22 mouse cellular contexts compared by ENCODE assay signal in the genomic region with DNA sequence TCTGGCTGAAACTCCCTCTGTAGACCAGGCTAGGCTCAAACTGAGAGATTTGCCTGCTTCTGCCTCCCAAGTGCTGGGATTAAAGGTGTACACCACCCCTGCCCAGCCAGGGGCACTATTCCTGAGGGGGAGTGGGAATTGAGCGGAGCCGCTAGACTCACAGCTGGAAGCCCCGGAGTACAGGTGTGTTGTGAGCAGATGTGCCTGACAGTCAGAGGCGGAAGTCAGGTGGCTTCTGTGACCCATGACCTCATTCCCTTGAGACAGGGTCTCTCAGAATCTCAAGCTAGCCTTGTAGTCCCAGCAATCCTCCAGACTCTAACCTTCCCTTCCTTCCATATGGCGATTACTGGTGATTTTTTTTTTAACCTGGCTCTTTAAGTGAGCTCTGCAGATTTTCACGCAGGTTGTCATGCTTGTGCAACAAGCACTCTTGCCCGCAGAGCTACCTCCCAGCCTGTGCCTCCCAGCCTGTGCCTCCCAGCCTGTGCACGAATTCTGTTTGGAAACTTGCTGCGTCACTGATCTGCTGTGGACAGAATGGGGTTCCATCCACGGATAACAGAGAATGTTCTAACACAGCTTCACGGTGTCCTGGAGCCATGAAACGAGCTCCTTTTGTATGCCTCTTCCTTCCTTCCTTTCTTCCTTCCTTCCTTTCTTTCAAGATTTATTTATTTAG. TPM values are rescaled to one million over a fixed set of nuclear protein-coding genes. Genes with fewer than 3 reads are reported as not detected.
DNase-seq lines count a peak whose midpoint lies in the region; ATAC-seq lines count a peak whose summit lies in the region.
"Had no signal": no experiment of that assay in that cellular context is flagged by ENCODE, and none has a peak within 500 bp of the region (broad histone marks: within the 10 kb centered on the region; RNA-seq: fewer than 3 reads in every experiment).

No protein-coding gene starts in this region.

- peak overlapping the region; percentile 76; the same call in 1 of the 2 replicates for H3K27ac ChIP-seq in heart, embryonic 10.5 days
- no peak overlapping the region for H3K27ac ChIP-seq in kidney, embryonic 16.5 days (ENCODE audit: low read length)
- H3K27ac ChIP-seq: heart, embryonic 15.5 days; hindbrain, embryonic 13.5 days; midbrain, embryonic 13.5 days had no signal

- H3K36me3 ChIP-seq in heart, embryonic 10.5 days: no peaks in the 10 kb centered on the region
- H3K36me3 ChIP-seq in kidney, embryonic 16.5 days (ENCODE audit: insufficient read depth, low read length): no peaks in the 10 kb centered on the region
- H3K36me3 ChIP-seq: heart, embryonic 15.5 days; hindbrain, embryonic 13.5 days; midbrain, embryonic 13.5 days had no signal

- H3K9me3 ChIP-seq in heart, embryonic 10.5 days: no peaks in the 10 kb centered on the region
- no peaks in the 10 kb centered on the region for H3K9me3 ChIP-seq in kidney, embryonic 16.5 days (ENCODE audit: low read length)
- H3K9me3 ChIP-seq: heart, embryonic 15.5 days; hindbrain, embryonic 13.5 days; midbrain, embryonic 13.5 days had no signal

- peaks cover 9% of the 10 kb centered on the region for H3K4me1 ChIP-seq in heart, embryonic 10.5 days
- H3K4me1 ChIP-seq in kidney, embryonic 16.5 days (ENCODE audit: insufficient read depth, low read length): peaks cover 3% of the 10 kb centered on the region; the same call in 1 of the 2 replicates
- H3K4me1 ChIP-seq: hindbrain, embryonic 13.5 days; midbrain, embryonic 13.5 days had no signal

- H3K4me3 ChIP-seq in heart, embryonic 10.5 days: no peak overlapping the region
- H3K4me3 ChIP-seq in kidney, embryonic 16.5 days (ENCODE audit: low read length): no peak overlapping the region
- H3K4me3 ChIP-seq: heart, embryonic 15.5 days; hindbrain, embryonic 13.5 days; midbrain, embryonic 13.5 days had no signal

- no peak overlapping the region for H3K4me2 ChIP-seq in kidney, embryonic 16.5 days (replicated peaks; ENCODE audit: low read depth, low read length)
- H3K4me2 ChIP-seq: heart, embryonic 15.5 days; hindbrain, embryonic 13.5 days; midbrain, embryonic 13.5 days had no signal

- WGBS in heart, embryonic 10.5 days: 72% methylated on average over 12 of the region's 12 CpGs
- WGBS in kidney, embryonic 16.5 days: 71% methylated on average over 12 of the region's 12 CpGs

- peak; percentile 35; the same call in 1 of the 2 replicates for ATAC-seq in megakaryocyte progenitor cell, adult 5-6 weeks (replicated peaks; ENCODE audit: poor library complexity)
- no peak for ATAC-seq in kidney, embryonic 16.5 days (ENCODE audit: low FRiP score, low TSS enrichment)
- ATAC-seq: intestine, postnatal 0 days; midbrain, embryonic 13.5 days had no signal

- DNase-seq in heart, embryonic 10.5 days (ENCODE audit: low spot score): no peak
- DNase-seq in heart, postnatal 10 days: no peak
- peak; percentile 39 to 61 for DNase-seq in spleen, postnatal 4 days (ENCODE audit: low spot score in 2 of 2)
- no peak for DNase-seq in spleen, adult 18-20 months
- peak; percentile 89 for DNase-seq in liver
- no peak for DNase-seq in ovary, postnatal 14 days (ENCODE audit: low spot score)
- DNase-seq: adrenal gland, postnatal 25 days; cerebellum, adult 8-10 months; embryo, embryonic 11 days; gastrocnemius, postnatal 25 days; kidney, postnatal 36 days; lung, postnatal 10 days; right cerebral cortex, postnatal 14 days; thymus, adult 18-20 months had no signal

- H3K9ac ChIP-seq in kidney, embryonic 16.5 days (replicated peaks; ENCODE audit: low read length): no peak overlapping the region
- H3K9ac ChIP-seq: heart, embryonic 15.5 days; hindbrain, embryonic 13.5 days; midbrain, embryonic 13.5 days had no signal

- intact Hi-C loops in heart, postnatal 10 days (cut with DNase I): no loop called here

- no peaks in the 10 kb centered on the region for H3K27me3 ChIP-seq in heart, embryonic 10.5 days (ENCODE audit: insufficient read depth, poor library complexity, severe bottlenecking)
- no peaks in the 10 kb centered on the region for H3K27me3 ChIP-seq in kidney, embryonic 16.5 days (ENCODE audit: insufficient read depth, low read length)
- H3K27me3 ChIP-seq: heart, embryonic 15.5 days; midbrain, embryonic 13.5 days had no signal

RNA-seq across cellular contexts. Expression of gene Pim1, which starts 18.5 kb away (rescaled TPM):
- polyA plus RNA-seq in heart, embryonic 10.5 days (2016; fragmentation: Nextera tagmentation; extraction: Ambion mirVana): 28.7 and 31.4 TPM in 2 replicates
- 10 to 100 TPM; 40.6 to 51.5 TPM for total RNA-seq in heart, postnatal 10 days (2021)
- 41.2 and 52.7 TPM in 2 replicates for total RNA-seq in megakaryocyte progenitor cell, adult 5-6 weeks (2015)
- total RNA-seq in megakaryocyte progenitor cell, adult 5-6 weeks (2017): 91.2 and 94.5 TPM in 2 replicates
- polyA plus RNA-seq in kidney, embryonic 16.5 days (2015; fragmentation: Nextera tagmentation; extraction: Ambion mirVana): 12.5 and 14.5 TPM in 2 replicates

RNA-seq across cellular contexts. Expression of gene Gm17657, which starts 40.4 kb away (rescaled TPM):
- polyA plus RNA-seq in heart, embryonic 10.5 days (2016; fragmentation: Nextera tagmentation; extraction: Ambion mirVana): not detected in 2 replicates
- total RNA-seq in heart, postnatal 10 days (2021): not detected
- total RNA-seq in megakaryocyte progenitor cell, adult 5-6 weeks (2015): 0.17 TPM in 1 of 2 replicates, not detected in the other
- not detected in 2 replicates for total RNA-seq in megakaryocyte progenitor cell, adult 5-6 weeks (2017)
- polyA plus RNA-seq in kidney, embryonic 16.5 days (2015; fragmentation: Nextera tagmentation; extraction: Ambion mirVana): not detected in 2 replicates
- total RNA-seq: adrenal gland, postnatal 25 days; gastrocnemius, postnatal 25 days; layer of hippocampus, postnatal 25 days had no signal
- polyA plus RNA-seq: heart, embryonic 15.5 days; hindbrain, embryonic 13.5 days; intestine, postnatal 0 days; limb, embryonic 11.5 days; midbrain, embryonic 13.5 days had no signal

RNA-seq across cellular contexts. Expression of gene Tbc1d22b, which starts 40.5 kb away (rescaled TPM):
- polyA plus RNA-seq in heart, embryonic 10.5 days (2016; fragmentation: Nextera tagmentation; extraction: Ambion mirVana): 13.6 and 14.4 TPM in 2 replicates
- total RNA-seq in heart, postnatal 10 days (2021): 10 to 100 TPM; 15.4 to 16.2 TPM
- 21.7 and 24.8 TPM in 2 replicates for total RNA-seq in megakaryocyte progenitor cell, adult 5-6 weeks (2015)
- total RNA-seq in megakaryocyte progenitor cell, adult 5-6 weeks (2017): 9.3 and 11.3 TPM in 2 replicates
- 16.7 and 19.1 TPM in 2 replicates for polyA plus RNA-seq in kidney, embryonic 16.5 days (2015; fragmentation: Nextera tagmentation; extraction: Ambion mirVana)

RNA-seq across cellular contexts. Expression of gene Tmem217, which starts 43.1 kb away (rescaled TPM):
- 1.3 and 1.5 TPM in 2 replicates for polyA plus RNA-seq in heart, embryonic 10.5 days (2016; fragmentation: Nextera tagmentation; extraction: Ambion mirVana)
- total RNA-seq in heart, postnatal 10 days (2021): not detected
- not detected in 2 replicates for total RNA-seq in megakaryocyte progenitor cell, adult 5-6 weeks (2015)
- 0.10 TPM in 1 of 2 replicates, not detected in the other for total RNA-seq in megakaryocyte progenitor cell, adult 5-6 weeks (2017)
- 0.79 and 0.89 TPM in 2 replicates for polyA plus RNA-seq in kidney, embryonic 16.5 days (2015; fragmentation: Nextera tagmentation; extraction: Ambion mirVana)
- total RNA-seq: gastrocnemius, postnatal 25 days had no signal
- polyA plus RNA-seq: intestine, postnatal 0 days had no signal

Comparison
In these comparisons a context has a peak if more than half of its experiments do, and no peak if none do; other contexts are left out.
1. DNase-seq: peak in spleen, postnatal 4 days (2 of 2) and liver (single experiment); none in heart, embryonic 10.5 days (single experiment), heart, postnatal 10 days (0 of 2), spleen, adult 18-20 months (0 of 2) and ovary, postnatal 14 days (single experiment).